ENCODE assay signal across 12 mouse cellular contexts in genomic region chr4:130902289-130902781, GRCm38 (mm10). TPM values are rescaled to one million over a fixed set of nuclear protein-coding genes. Genes with fewer than 3 reads are reported as not detected.
DNase-seq lines count a peak whose midpoint lies in the region; ATAC-seq lines count a peak whose summit lies in the region.
"Had no signal": no experiment of that assay in that cellular context is flagged by ENCODE, and none has a peak within 500 bp of the region (broad histone marks: within the 10 kb centered on the region; RNA-seq: fewer than 3 reads in every experiment).

No protein-coding gene starts in this region.

- H3K9ac ChIP-seq in hindbrain, embryonic 11.5 days (ENCODE audit: low read depth, low read length) = no peak overlapping the region
- H3K9ac ChIP-seq: embryonic facial prominence, embryonic 15.5 days; limb, embryonic 15.5 days; midbrain, embryonic 13.5 days had no signal

- no peak overlapping the region for H3K4me2 ChIP-seq in hindbrain, embryonic 11.5 days (replicated peaks; ENCODE audit: low read depth, low read length)
- H3K4me2 ChIP-seq: embryonic facial prominence, embryonic 15.5 days; limb, embryonic 15.5 days; midbrain, embryonic 13.5 days had no signal

- peaks cover 69% of the 10 kb centered on the region for H3K4me1 ChIP-seq in hindbrain, embryonic 10.5 days (replicated peaks)
- no peaks in the 10 kb centered on the region; the same call in 1 of the 2 replicates for H3K4me1 ChIP-seq in hindbrain, embryonic 11.5 days (replicated peaks; ENCODE audit: control insufficient read depth, insufficient read depth, low read length)
- H3K4me1 ChIP-seq in limb, embryonic 10.5 days = peaks cover 81% of the 10 kb centered on the region

- H3K36me3 ChIP-seq in hindbrain, embryonic 10.5 days = no peaks in the 10 kb centered on the region
- no peaks in the 10 kb centered on the region for H3K36me3 ChIP-seq in hindbrain, embryonic 11.5 days (ENCODE audit: control insufficient read depth, insufficient read depth, low read length)
- no peaks in the 10 kb centered on the region for H3K36me3 ChIP-seq in limb, embryonic 10.5 days
- H3K36me3 ChIP-seq: embryonic facial prominence, embryonic 15.5 days; limb, embryonic 15.5 days; midbrain, embryonic 13.5 days had no signal

- WGBS in hindbrain, embryonic 10.5 days = 60% methylated on average over 8 of the region's 8 CpGs
- WGBS in hindbrain, embryonic 11.5 days = 62% methylated on average over 8 of the region's 8 CpGs
- 56% methylated on average over 8 of the region's 8 CpGs for WGBS in limb, embryonic 10.5 days

- peak overlapping the region; percentile 36; the same call in 1 of the 2 replicates for H3K27ac ChIP-seq in hindbrain, embryonic 10.5 days
- no peak overlapping the region for H3K27ac ChIP-seq in hindbrain, embryonic 11.5 days (ENCODE audit: low read depth, low read length)
- H3K27ac ChIP-seq in limb, embryonic 10.5 days = peak overlapping the region; percentile 58
- H3K27ac ChIP-seq: embryonic facial prominence, embryonic 15.5 days; limb, embryonic 15.5 days; midbrain, embryonic 13.5 days had no signal

- no peak overlapping the region for H3K4me3 ChIP-seq in hindbrain, embryonic 10.5 days
- H3K4me3 ChIP-seq in hindbrain, embryonic 11.5 days (ENCODE audit: low read depth, low read length) = no peak overlapping the region
- no peak overlapping the region for H3K4me3 ChIP-seq in limb, embryonic 10.5 days
- H3K4me3 ChIP-seq: embryonic facial prominence, embryonic 15.5 days; limb, embryonic 15.5 days; midbrain, embryonic 13.5 days had no signal

- no peaks in the 10 kb centered on the region for H3K9me3 ChIP-seq in hindbrain, embryonic 10.5 days
- no peaks in the 10 kb centered on the region for H3K9me3 ChIP-seq in hindbrain, embryonic 11.5 days (ENCODE audit: control insufficient read depth, low read length)
- no peaks in the 10 kb centered on the region for H3K9me3 ChIP-seq in limb, embryonic 10.5 days (replicated peaks)
- H3K9me3 ChIP-seq: embryonic facial prominence, embryonic 15.5 days; limb, embryonic 15.5 days; midbrain, embryonic 13.5 days had no signal

- DNase-seq in hindbrain, embryonic 10.5 days (ENCODE audit: low spot score) = no peak
- DNase-seq in hindbrain, embryonic 11.5 days (ENCODE audit: low spot score) = no peak
- DNase-seq in limb, embryonic 10.5 days (ENCODE audit: low spot score) = no peak
- DNase-seq in cerebellum, adult 9-10 months = no peak
- no peak for DNase-seq in layer of hippocampus, adult 11-12 months (ENCODE audit: low spot score)
- no peak for DNase-seq in cerebellum, postnatal 14 days

- no peak for ATAC-seq in hindbrain, embryonic 11.5 days (ENCODE audit: low FRiP score)
- peak; percentile 38 for ATAC-seq in activated CD4-positive, CD25-positive, alpha-beta regulatory T cell, adult 4 months
- ATAC-seq in megakaryocyte-erythroid progenitor cell, adult 5-6 weeks (replicated peaks; ENCODE audit: low FRiP score, low TSS enrichment, poor library complexity, severe bottlenecking) = peak; percentile 36
- ATAC-seq: intestine, postnatal 0 days; midbrain, embryonic 13.5 days had no signal

- no peaks in the 10 kb centered on the region for H3K27me3 ChIP-seq in hindbrain, embryonic 10.5 days (ENCODE audit: insufficient read depth, poor library complexity, severe bottlenecking)
- no peaks in the 10 kb centered on the region for H3K27me3 ChIP-seq in hindbrain, embryonic 11.5 days (ENCODE audit: control insufficient read depth, insufficient read depth, low read length)
- peaks cover 8% of the 10 kb centered on the region; the same call in 1 of the 2 replicates for H3K27me3 ChIP-seq in limb, embryonic 10.5 days (ENCODE audit: low read depth, poor library complexity, severe bottlenecking)
- H3K27me3 ChIP-seq: embryonic facial prominence, embryonic 15.5 days; limb, embryonic 15.5 days; midbrain, embryonic 13.5 days had no signal

RNA-seq across cellular contexts. Expression of gene Laptm5, which starts 10.6 kb away (rescaled TPM):
- polyA plus RNA-seq in hindbrain, embryonic 10.5 days (2016; fragmentation: Nextera tagmentation; extraction: Ambion mirVana) = 21.3 and 25.9 TPM in 2 replicates
- polyA plus RNA-seq in hindbrain, embryonic 11.5 days (2014; fragmentation: Nextera tagmentation; extraction: Ambion mirVana) = 23.4 and 32.1 TPM in 2 replicates
- 1,000 to 10,000 TPM; 1,545 to 2,139 TPM for polyA plus RNA-seq in activated CD4-positive, CD25-positive, alpha-beta regulatory T cell, adult 4 months (2017; shearing (Covaris generic))
- polyA plus RNA-seq in limb, embryonic 10.5 days (2016; fragmentation: Nextera tagmentation; extraction: Ambion mirVana) = 10.5 and 15.4 TPM in 2 replicates
- 111 and 132 TPM in 2 replicates for total RNA-seq in megakaryocyte-erythroid progenitor cell, adult 5-6 weeks (2014; fragmentation: Nextera tagmentation)
- 33.5 and 41.8 TPM in 2 replicates for total RNA-seq in megakaryocyte-erythroid progenitor cell, adult 5-6 weeks (2017)

RNA-seq across cellular contexts. Expression of gene Matn1, which starts 41.9 kb away (rescaled TPM):
- 0.17 TPM in 1 of 2 replicates, not detected in the other for polyA plus RNA-seq in hindbrain, embryonic 10.5 days (2016; fragmentation: Nextera tagmentation; extraction: Ambion mirVana)
- polyA plus RNA-seq in hindbrain, embryonic 11.5 days (2014; fragmentation: Nextera tagmentation; extraction: Ambion mirVana) = 0.85 TPM in 1 of 2 replicates, not detected in the other
- under 1 TPM in 1 of 2 experiments, not detected in 1; 0.23 TPM for polyA plus RNA-seq in activated CD4-positive, CD25-positive, alpha-beta regulatory T cell, adult 4 months (2017; shearing (Covaris generic))
- polyA plus RNA-seq in limb, embryonic 10.5 days (2016; fragmentation: Nextera tagmentation; extraction: Ambion mirVana) = 0.23 TPM in 1 of 2 replicates, not detected in the other
- not detected in 2 replicates for total RNA-seq in megakaryocyte-erythroid progenitor cell, adult 5-6 weeks (2014; fragmentation: Nextera tagmentation)
- total RNA-seq in megakaryocyte-erythroid progenitor cell, adult 5-6 weeks (2017) = not detected in 2 replicates
- polyA plus RNA-seq: intestine, postnatal 0 days; midbrain, embryonic 13.5 days had no signal

Comparison
In these comparisons a context has a peak if more than half of its experiments do, and no peak if none do; other contexts are left out.
1. RNA of gene Laptm5, which starts 10.6 kb away (polyA plus RNA-seq): 1,545 to 2,139 TPM in activated CD4-positive, CD25-positive, alpha-beta regulatory T cell, adult 4 months; 23.4 to 32.1 TPM in hindbrain, embryonic 11.5 days, 21.3 to 25.9 TPM in hindbrain, embryonic 10.5 days and 10.5 to 15.4 TPM in limb, embryonic 10.5 days; every median in the first group is over 10 times any median in the second.